14 mouse cellular contexts compared by ENCODE assay signal in the genomic region with DNA sequence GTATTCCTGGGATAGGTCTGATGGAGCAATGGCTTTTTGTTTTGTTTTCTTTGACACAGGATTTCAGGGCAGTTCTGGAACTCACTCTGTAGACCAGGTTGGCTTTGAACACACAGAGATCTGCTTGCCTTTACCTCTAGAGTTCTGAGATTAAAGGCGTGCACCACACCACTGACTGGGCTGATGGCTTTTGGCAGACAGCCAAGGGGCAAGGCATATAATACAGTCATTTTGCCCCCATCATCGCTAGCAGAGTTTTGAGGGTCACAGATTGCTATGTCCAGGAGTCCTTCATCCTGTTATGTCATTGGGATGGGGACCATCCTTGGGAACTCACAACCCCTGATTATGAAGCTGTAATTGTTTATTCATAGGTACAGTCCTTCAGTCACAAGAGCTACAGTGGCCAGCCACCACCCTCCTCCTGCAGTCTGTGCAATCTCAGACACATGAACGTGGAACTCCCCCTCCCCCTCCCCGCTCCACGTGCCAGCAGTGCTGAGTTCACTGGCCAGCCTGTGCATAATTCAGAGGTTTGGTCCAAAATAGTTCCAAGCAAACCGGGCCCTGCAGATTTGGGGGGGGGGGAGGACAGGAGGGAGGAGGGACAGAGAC. TPM values are rescaled to one million over a fixed set of nuclear protein-coding genes. Genes with fewer than 3 reads are reported as not detected.
DNase-seq lines count a peak whose midpoint lies in the region; ATAC-seq lines count a peak whose summit lies in the region.
"Had no signal": no experiment of that assay in that cellular context is flagged by ENCODE, and none has a peak within 500 bp of the region (broad histone marks: within the 10 kb centered on the region; RNA-seq: fewer than 3 reads in every experiment).

No protein-coding gene starts in this region.

- no peaks in the 10 kb centered on the region for H3K27me3 ChIP-seq in kidney, embryonic 16.5 days (ENCODE audit: insufficient read depth, low read length)
- no peaks in the 10 kb centered on the region; the same call in 1 of the 2 replicates for H3K27me3 ChIP-seq in heart, embryonic 14.5 days (ENCODE audit: control insufficient read depth, insufficient read depth, low read length)
- H3K27me3 ChIP-seq in lung, embryonic 16.5 days (ENCODE audit: control insufficient read depth, insufficient read depth, low read depth, low read length): no peaks in the 10 kb centered on the region
- H3K27me3 ChIP-seq: embryonic facial prominence, embryonic 13.5 days had no signal

- H3K4me3 ChIP-seq in kidney, embryonic 16.5 days (ENCODE audit: low read length): no peak overlapping the region
- no peak overlapping the region for H3K4me3 ChIP-seq in heart, embryonic 14.5 days (ENCODE audit: control insufficient read depth in 1 of 2, insufficient read depth in 1 of 2, low read depth in 1 of 2, low read length in 2 of 2)
- H3K4me3 ChIP-seq in lung, embryonic 16.5 days (ENCODE audit: low read length): no peak overlapping the region
- H3K4me3 ChIP-seq: embryonic facial prominence, embryonic 13.5 days; forebrain, embryonic 10.5 days; heart, adult 2 months; liver, embryonic 13.5 days; neural tube, embryonic 12.5 days had no signal

- peak; percentile 20 for DNase-seq in kidney, adult 11 months
- DNase-seq in Muller cell, postnatal 12 days (ENCODE audit: inconsistent ontology term): peak; percentile 53
- no peak for DNase-seq in right cerebral cortex, postnatal 36 days (ENCODE audit: low spot score in 2 of 2)
- no peak for DNase-seq in thymus, postnatal 10 days (ENCODE audit: low spot score in 2 of 2)
- DNase-seq in spleen, postnatal 4 days (ENCODE audit: low spot score in 2 of 2): no peak
- DNase-seq: adrenal gland, postnatal 25 days; liver, embryonic 13.5 days had no signal

- no peak overlapping the region for H3K4me2 ChIP-seq in kidney, embryonic 16.5 days (replicated peaks; ENCODE audit: low read depth, low read length)
- H3K4me2 ChIP-seq in heart, embryonic 14.5 days (ENCODE audit: low read length): no peak overlapping the region
- no peak overlapping the region for H3K4me2 ChIP-seq in lung, embryonic 16.5 days (ENCODE audit: low read depth, low read length)
- H3K4me2 ChIP-seq: embryonic facial prominence, embryonic 13.5 days; liver, embryonic 13.5 days; neural tube, embryonic 12.5 days had no signal

- H3K9me3 ChIP-seq in kidney, embryonic 16.5 days (ENCODE audit: low read length): no peaks in the 10 kb centered on the region
- H3K9me3 ChIP-seq in heart, embryonic 14.5 days (ENCODE audit: control insufficient read depth, low read length): no peaks in the 10 kb centered on the region
- no peaks in the 10 kb centered on the region for H3K9me3 ChIP-seq in lung, embryonic 16.5 days (ENCODE audit: control insufficient read depth, low read length)
- H3K9me3 ChIP-seq: embryonic facial prominence, embryonic 13.5 days; forebrain, embryonic 10.5 days; liver, embryonic 13.5 days; neural tube, embryonic 12.5 days had no signal

- no peak overlapping the region for H3K9ac ChIP-seq in kidney, embryonic 16.5 days (replicated peaks; ENCODE audit: low read length)
- no peak overlapping the region for H3K9ac ChIP-seq in heart, embryonic 14.5 days (ENCODE audit: low read length)
- no peak overlapping the region for H3K9ac ChIP-seq in lung, embryonic 16.5 days (ENCODE audit: low read length)
- H3K9ac ChIP-seq: embryonic facial prominence, embryonic 13.5 days; liver, embryonic 13.5 days; neural tube, embryonic 12.5 days had no signal

- 43% methylated on average over 6 of the region's 6 CpGs for WGBS in kidney, embryonic 16.5 days
- 27% methylated on average over 6 of the region's 6 CpGs for WGBS in heart, embryonic 14.5 days
- 20% methylated on average over 6 of the region's 6 CpGs for WGBS in lung, embryonic 16.5 days

- no peaks in the 10 kb centered on the region for H3K4me1 ChIP-seq in kidney, embryonic 16.5 days (ENCODE audit: insufficient read depth, low read length)
- peaks cover 8 to 10% of the 10 kb centered on the region in 2 experiments for H3K4me1 ChIP-seq in heart, embryonic 14.5 days (ENCODE audit: control insufficient read depth in 2 of 2, insufficient read depth in 2 of 2, low read length in 2 of 2)
- no peaks in the 10 kb centered on the region for H3K4me1 ChIP-seq in lung, embryonic 16.5 days (replicated peaks; ENCODE audit: control insufficient read depth, insufficient read depth, low read length)
- H3K4me1 ChIP-seq: liver, embryonic 13.5 days; neural tube, embryonic 12.5 days had no signal

- no peak overlapping the region for H3K27ac ChIP-seq in kidney, embryonic 16.5 days (ENCODE audit: low read length)
- peak overlapping the region; percentile 1 to 50; a peak in 3 of 4 replicates for H3K27ac ChIP-seq in heart, embryonic 14.5 days (replicated peaks in 1 of 2; ENCODE audit: control insufficient read depth in 1 of 2, insufficient read depth in 1 of 2, low read depth in 2 of 2, low read length in 2 of 2)
- no peak overlapping the region for H3K27ac ChIP-seq in lung, embryonic 16.5 days (ENCODE audit: low read length)
- H3K27ac ChIP-seq: embryonic facial prominence, embryonic 13.5 days; forebrain, embryonic 10.5 days; heart, adult 2 months; liver, embryonic 13.5 days; neural tube, embryonic 12.5 days had no signal

- ATAC-seq in kidney, embryonic 16.5 days (ENCODE audit: low FRiP score, low TSS enrichment): no peak
- ATAC-seq in heart, embryonic 14.5 days (ENCODE audit: insufficient number of reproducible peaks, insufficient read depth, low FRiP score, low read depth): peak; percentile 78
- ATAC-seq in lung, embryonic 16.5 days (ENCODE audit: low read depth): peak; percentile 52; the same call in 1 of the 2 replicates

- H3K36me3 ChIP-seq in kidney, embryonic 16.5 days (ENCODE audit: insufficient read depth, low read length): no peaks in the 10 kb centered on the region
- no peaks in the 10 kb centered on the region for H3K36me3 ChIP-seq in heart, embryonic 14.5 days (ENCODE audit: control insufficient read depth, insufficient read depth, low read length)
- H3K36me3 ChIP-seq in lung, embryonic 16.5 days (ENCODE audit: control insufficient read depth, insufficient read depth, low read length): no peaks in the 10 kb centered on the region
- H3K36me3 ChIP-seq: embryonic facial prominence, embryonic 13.5 days; forebrain, embryonic 10.5 days; liver, embryonic 13.5 days; neural tube, embryonic 12.5 days had no signal

RNA-seq across cellular contexts. Expression of a gene that starts 31.7 kb away (rescaled TPM):
- polyA plus RNA-seq in kidney, embryonic 16.5 days (2015; fragmentation: Nextera tagmentation; extraction: Ambion mirVana): 2.5 and 3.0 TPM in 2 replicates
- 0.71 and 1.5 TPM in 2 replicates for polyA plus RNA-seq in heart, embryonic 14.5 days (2014; fragmentation: Nextera tagmentation; extraction: Ambion mirVana)
- 0.24 and 0.60 TPM in 2 replicates for polyA plus RNA-seq in lung, embryonic 16.5 days (2015; fragmentation: Nextera tagmentation; extraction: Ambion mirVana)

RNA-seq across cellular contexts. Expression of a gene that starts 49.8 kb away (rescaled TPM):
- 50.7 and 51.9 TPM in 2 replicates for polyA plus RNA-seq in kidney, embryonic 16.5 days (2015; fragmentation: Nextera tagmentation; extraction: Ambion mirVana)
- polyA plus RNA-seq in heart, embryonic 14.5 days (2014; fragmentation: Nextera tagmentation; extraction: Ambion mirVana): 47.8 and 51.7 TPM in 2 replicates
- 63.4 and 64.7 TPM in 2 replicates for polyA plus RNA-seq in lung, embryonic 16.5 days (2015; fragmentation: Nextera tagmentation; extraction: Ambion mirVana)

RNA-seq across cellular contexts. Expression of a gene that starts 50.0 kb away (rescaled TPM):
- polyA plus RNA-seq in kidney, embryonic 16.5 days (2015; fragmentation: Nextera tagmentation; extraction: Ambion mirVana): 161 and 201 TPM in 2 replicates
- polyA plus RNA-seq in heart, embryonic 14.5 days (2014; fragmentation: Nextera tagmentation; extraction: Ambion mirVana): 93.8 and 99.4 TPM in 2 replicates
- polyA plus RNA-seq in lung, embryonic 16.5 days (2015; fragmentation: Nextera tagmentation; extraction: Ambion mirVana): 140 and 161 TPM in 2 replicates

RNA-seq across cellular contexts. Expression of a gene that starts 53.2 kb away (rescaled TPM):
- 11.5 and 12.6 TPM in 2 replicates for polyA plus RNA-seq in kidney, embryonic 16.5 days (2015; fragmentation: Nextera tagmentation; extraction: Ambion mirVana)
- polyA plus RNA-seq in heart, embryonic 14.5 days (2014; fragmentation: Nextera tagmentation; extraction: Ambion mirVana): 4.2 and 4.7 TPM in 2 replicates
- polyA plus RNA-seq in lung, embryonic 16.5 days (2015; fragmentation: Nextera tagmentation; extraction: Ambion mirVana): 13.7 and 14.0 TPM in 2 replicates

Comparison
In these comparisons a context has a peak if more than half of its experiments do, and no peak if none do; other contexts are left out.
1. DNase-seq: peak in kidney, adult 11 months (single experiment) and Muller cell, postnatal 12 days (single experiment); none in right cerebral cortex, postnatal 36 days (0 of 2), thymus, postnatal 10 days (0 of 2) and spleen, postnatal 4 days (0 of 2).
2. H3K27ac ChIP-seq: peak in heart, embryonic 14.5 days (2 of 2); none in kidney, embryonic 16.5 days (single experiment) and lung, embryonic 16.5 days (single experiment).